Mouse (Mus musculus) spleen, postnatal 36 days (tissue): ENCODE measurements around the gene Grap.

Experiments used
- DNase-seq, 2 experiments: peaks; one replicate each; pipeline ENCODE4 v3.0.0; 2022; ENCODE audit warnings: low spot score in 2 of 2, mixed read lengths in 1 of 2

Gene Grap

GRCm38 (mm10) chr11:61722077-61722476 lies 69.0 kb downstream of the Grap start:
- no peak for DNase-seq
